Mouse (Mus musculus): Measurements from ENCODE around the gene Zfp367. TPM values are rescaled to one million over a fixed set of nuclear protein-coding genes. Genes with fewer than 3 reads are reported as not detected.

Gene Zfp367
- total RNA-seq, 2 experiments from 2014 or later: 19.6 to 22.3 TPM

DNA sequence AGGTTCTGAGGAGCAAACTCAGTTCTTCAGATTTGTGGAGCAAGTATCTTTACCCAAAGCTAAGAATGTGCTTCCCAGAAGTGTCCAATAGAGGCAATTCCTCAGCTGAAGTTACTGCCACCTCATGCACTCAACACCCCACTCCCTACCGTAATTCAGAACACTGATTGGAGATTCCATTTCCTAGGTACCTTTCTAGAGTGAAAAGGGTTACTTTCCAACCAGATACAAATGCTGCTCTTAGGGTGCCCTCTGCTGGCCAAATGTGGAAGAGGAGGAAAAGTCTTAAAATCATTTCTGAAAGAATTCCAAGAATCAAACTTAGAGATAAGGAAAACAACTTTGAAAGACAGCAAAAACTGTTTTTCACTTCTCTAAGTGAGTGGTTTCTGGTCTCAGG is 59.7 kb downstream of the Zfp367 start:
- peak; percentile 31 to 52 for DNase-seq
- intact Hi-C loops (cut with DNase I): no loop called here

DNA sequence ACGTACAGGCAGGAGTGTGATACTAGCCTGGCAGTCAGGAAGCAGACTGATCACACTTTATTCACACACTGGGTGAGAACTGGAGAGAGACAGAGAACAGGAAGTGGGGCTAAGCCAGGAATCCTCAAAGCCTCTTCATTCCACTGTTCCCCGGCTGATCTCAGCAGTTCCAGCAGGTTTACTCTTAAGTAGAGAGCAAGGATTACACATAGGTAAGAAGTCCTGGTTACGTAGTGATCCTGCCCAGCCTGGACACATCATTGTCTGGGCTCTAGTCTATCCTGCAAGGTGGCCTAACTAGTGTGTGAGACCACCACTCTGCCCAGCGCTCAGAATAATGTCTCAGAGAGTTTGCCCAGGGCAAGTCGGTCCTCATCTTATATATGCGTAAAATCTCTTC is 60.2 kb downstream of the Zfp367 start:
- intact Hi-C loops (cut with DNase I): no loop called here
- no peak for DNase-seq

DNA sequence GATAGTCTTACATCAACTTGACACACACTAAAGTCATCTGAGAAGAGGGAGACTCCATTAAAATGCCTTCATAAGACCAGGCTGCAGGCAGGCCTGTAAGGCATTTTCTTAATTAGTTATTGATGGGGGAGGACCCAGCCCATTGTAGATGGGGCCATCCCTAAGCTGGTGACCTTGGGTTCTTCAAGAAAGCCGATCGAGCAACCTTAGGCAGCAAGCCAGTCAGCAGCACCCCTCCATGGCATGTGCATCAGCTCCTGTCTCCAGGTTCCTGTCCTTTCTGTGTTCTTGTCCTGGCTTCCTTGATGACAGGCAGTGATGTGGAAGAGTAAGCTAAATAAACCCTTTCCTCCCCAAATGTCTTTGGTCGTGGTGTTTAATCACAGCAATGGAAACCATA is 60.9 kb downstream of the Zfp367 start:
- DNase-seq: no peak
- intact Hi-C loops (cut with DNase I): no loop called here

DNA sequence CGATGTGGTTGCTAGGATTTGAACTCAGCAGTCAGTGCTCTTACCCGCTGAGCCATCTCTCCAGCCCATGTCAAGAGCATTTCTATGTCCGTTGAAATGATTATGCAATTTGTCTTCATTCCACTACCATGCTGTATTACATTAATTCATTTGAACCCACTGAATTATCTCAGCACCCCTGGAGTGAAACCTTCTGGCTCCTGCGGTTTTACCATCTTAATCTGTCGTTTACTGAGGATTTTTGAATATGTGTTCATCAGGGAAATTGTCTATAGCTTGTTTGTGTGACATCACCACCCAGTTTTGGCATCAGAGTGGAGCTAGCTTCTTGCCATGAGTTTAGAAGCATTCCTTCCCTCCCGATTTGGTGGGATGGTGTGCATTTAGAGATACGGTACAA is 62.0 kb downstream of the Zfp367 start:
- DNase-seq: no peak
- intact Hi-C loops (cut with DNase I): no loop called here

DNA sequence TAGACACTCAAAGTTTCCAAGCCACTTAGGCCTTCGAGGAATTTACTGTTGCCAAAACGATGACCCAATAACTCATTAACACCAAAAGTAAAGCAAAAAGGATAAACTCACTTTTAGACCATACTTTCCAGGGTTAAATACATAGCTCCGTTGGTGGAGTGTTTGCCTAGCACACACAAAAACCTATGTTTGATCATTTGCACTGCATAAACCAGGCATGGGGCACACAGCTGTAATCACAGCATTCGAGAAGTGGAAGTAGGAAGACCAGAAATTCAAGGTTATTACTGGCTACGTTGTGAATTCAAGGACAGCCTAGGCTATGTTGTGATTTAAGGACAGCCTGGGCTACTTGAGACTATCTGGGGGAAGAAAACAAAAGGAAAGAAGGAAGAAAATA is 62.7 kb downstream of the Zfp367 start:
- no peak for DNase-seq
- intact Hi-C loops (cut with DNase I): no loop called here

DNA sequence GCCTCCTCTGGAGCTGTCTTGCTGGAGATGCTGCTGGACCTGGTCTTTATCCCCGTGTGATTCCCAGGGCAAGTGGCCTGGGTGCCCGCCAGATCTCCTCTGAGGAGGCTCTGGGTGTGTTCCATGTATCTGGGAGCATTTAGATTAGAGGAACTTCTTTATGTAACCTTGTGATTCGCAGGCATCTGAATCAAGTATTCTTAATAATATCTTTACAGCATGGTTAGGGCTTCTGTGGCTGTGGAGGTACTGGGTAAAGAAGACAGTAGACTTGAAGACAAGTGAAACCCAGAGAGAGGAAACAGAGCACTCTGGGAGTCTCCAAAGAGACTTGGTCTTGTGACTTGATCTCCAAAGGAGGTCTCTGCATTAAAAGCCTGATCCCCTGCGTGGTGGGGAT is 63.9 kb downstream of the Zfp367 start, which contains the start of gene Hsd17b3:
Gene Hsd17b3 (minus strand): TSS at position 101 of the 400 bp plus-strand sequence.
- DNase-seq: no peak
- intact Hi-C loops (cut with DNase I): no loop called here

DNA sequence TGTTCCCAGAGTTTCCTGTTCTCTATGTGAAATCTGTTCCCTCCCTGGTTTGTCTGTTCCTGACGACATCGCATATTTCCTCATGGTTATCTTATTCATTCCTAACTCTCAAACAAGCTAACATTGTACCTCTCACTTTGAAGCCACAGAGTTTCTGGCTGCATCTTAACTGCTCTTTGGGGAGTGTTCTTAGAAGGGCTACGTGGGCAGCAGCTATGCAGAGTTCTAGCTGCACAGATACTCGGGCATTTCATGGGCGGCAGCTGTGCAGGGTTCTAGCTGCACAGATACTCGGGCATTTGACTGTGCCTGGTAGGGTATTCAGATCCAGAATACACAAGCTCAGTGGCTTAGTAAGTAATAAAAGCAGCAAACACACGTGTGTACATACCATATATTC is 64.9 kb downstream of the Zfp367 start:
- intact Hi-C loops (cut with DNase I): no loop called here
- DNase-seq: no peak

DNA sequence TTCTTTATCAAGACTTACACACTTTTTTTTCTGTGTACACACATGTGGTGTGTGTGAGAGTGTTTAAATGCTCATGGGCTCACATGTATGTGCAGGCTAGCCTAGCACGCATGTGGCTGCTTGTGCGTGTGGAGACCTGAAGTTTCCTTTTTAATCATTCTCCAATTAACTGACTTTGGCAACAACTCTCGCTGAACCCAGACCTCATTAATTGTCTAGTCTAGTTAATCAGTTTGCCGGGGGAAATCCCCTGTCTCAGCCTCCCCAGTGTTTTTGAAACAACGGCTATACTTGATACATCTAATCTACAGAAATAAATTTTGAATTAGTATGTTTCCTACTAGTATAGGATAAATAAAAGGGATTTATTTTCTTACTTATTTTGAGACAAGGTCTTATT is 67.0 kb downstream of the Zfp367 start:
- intact Hi-C loops (cut with DNase I): no loop called here

DNA sequence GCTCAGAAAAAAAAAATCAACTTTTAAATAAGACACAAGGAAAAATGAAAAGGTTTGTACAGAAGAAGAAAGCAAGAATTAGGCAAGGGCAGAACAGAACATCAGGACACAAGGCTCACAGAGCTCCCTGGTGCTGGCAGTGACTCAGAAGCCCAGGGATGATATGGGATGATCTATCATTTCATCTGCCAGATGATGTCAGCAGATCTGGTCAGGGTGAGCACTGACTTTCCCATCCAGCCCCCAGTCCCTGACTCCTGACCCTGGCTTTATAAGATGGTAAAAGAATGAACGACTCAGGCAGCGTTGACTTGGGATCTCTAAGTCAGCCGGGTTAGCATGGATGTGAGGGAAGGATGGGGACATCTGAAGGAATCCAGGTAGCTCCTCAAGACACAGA is 69.7 kb downstream of the Zfp367 start:
- no peak for DNase-seq
- intact Hi-C loops (cut with DNase I): no loop called here

More for the DNA sequence above, 67.0 kb downstream of the Zfp367 start:
- DNase-seq: no peak

Other genes starting within 250 kb of the Zfp367 start
- not detected for gene Hsd17b3, start 64.0 kb downstream of the Zfp367 start, total RNA-seq (2021)
- under 1 TPM; 0.30 to 0.46 TPM for gene Slc35d2, start 23.8 kb downstream of the Zfp367 start, total RNA-seq (2021)
- gene Habp4, start 8.6 kb upstream of the Zfp367 start, total RNA-seq (2021): 10 to 100 TPM; 21.2 to 24.2 TPM
- gene Cdc14b, start 122.1 kb upstream of the Zfp367 start, total RNA-seq (2021): 1 to 10 TPM; 4.1 to 5.2 TPM
- gene Aaed1, start 159.5 kb upstream of the Zfp367 start, total RNA-seq (2021): 10 to 100 TPM; 34.5 to 42.6 TPM
- gene Ctsl, start 217.7 kb upstream of the Zfp367 start, total RNA-seq (2021): 100 to 1,000 TPM in 1 of 2 experiments, 10 to 100 TPM in 1; 97.8 to 136 TPM

All from gastrocnemius, postnatal 36 days (tissue).